Mouse (Mus musculus) ES-E14 (cell line): ENCODE results near the gene 4930595D18Rik. TPM values are rescaled to one million over a fixed set of nuclear protein-coding genes. Genes with fewer than 3 reads are reported as not detected.

ENCODE experiments used
- DNase-seq: peaks from one replicate; pipeline ENCODE4 v3.0.0-alpha.2; 2013; ENCODE audit warnings: low read depth, low spot score
- H3K27ac ChIP-seq: 2 replicates; pipeline ENCODE4 v1.5.1; 2012; ENCODE audit warnings: low read depth, mild to moderate bottlenecking, low read length, moderate library complexity, mixed read lengths; ENCODE audit not compliant: poor library complexity, insufficient read depth, severe bottlenecking
- H3K36me3 ChIP-seq: 2 replicates; pipeline ENCODE4 v1.6.1; 2012; ENCODE audit warnings: mild to moderate bottlenecking, low read length, moderate library complexity, mixed read lengths; ENCODE audit not compliant: control insufficient read depth, poor library complexity, insufficient read depth, severe bottlenecking
- H3K4me1 ChIP-seq, 2 experiments: fragments of 150-350 bp in 1 of 2; sonication (generic) in 1 of 2; 2 replicates each; pipeline ENCODE4 v1.6.1; 2012; ENCODE audit warnings: low read length in 2 of 2, mild to moderate bottlenecking in 1 of 2, mixed read lengths in 1 of 2; ENCODE audit not compliant: control insufficient read depth in 2 of 2, insufficient read depth in 2 of 2, poor library complexity in 1 of 2
- H3K4me3 ChIP-seq, 2 experiments: fragments of 150-350 bp in 1 of 2; sonication (generic) in 1 of 2; 2 replicates each; pipeline ENCODE4 v1.5.1; 2012; ENCODE audit warnings: low read length in 2 of 2, low read depth in 1 of 2, mild to moderate bottlenecking in 1 of 2, mixed read lengths in 1 of 2; ENCODE audit not compliant: insufficient read depth in 1 of 2, poor library complexity in 1 of 2, severe bottlenecking in 1 of 2
- H3K9ac ChIP-seq: 2 replicates; pipeline ENCODE4 v1.6.1; 2012; ENCODE audit warnings: low read depth, mild to moderate bottlenecking, low read length, mixed read lengths; ENCODE audit not compliant: poor library complexity, insufficient read depth, severe bottlenecking
- H3K9me3 ChIP-seq: fragments of 150-350 bp; sonication (generic); 2 replicates; pipeline ENCODE4 v1.6.1; 2012; ENCODE audit warnings: low read depth, mild to moderate bottlenecking, low read length; ENCODE audit not compliant: control insufficient read depth, insufficient read depth
- CHD2 ChIP-seq: IDR thresholded peaks from 2 replicates; pipeline ENCODE4 v1.6.1; 2014; ENCODE audit warnings: mild to moderate bottlenecking, low read depth, low read length, inconsistent platforms
- HCFC1 ChIP-seq: IDR thresholded peaks from 2 replicates; pipeline ENCODE4 v1.6.1; 2012; ENCODE audit warnings: low read length, inconsistent platforms, borderline replicate concordance; ENCODE audit not compliant: insufficient read depth
- MAFK ChIP-seq: IDR thresholded peaks from 2 replicates; pipeline ENCODE4 v1.6.1; 2014; ENCODE audit warnings: mild to moderate bottlenecking, low read depth, low read length, inconsistent platforms; ENCODE audit not compliant: insufficient read depth
- ZC3H11A ChIP-seq: IDR thresholded peaks from 2 replicates; pipeline ENCODE4 v1.6.1; 2012; ENCODE audit warnings: low read depth, mild to moderate bottlenecking, inconsistent platforms, low read length, borderline replicate concordance
- ZNF384 ChIP-seq: IDR thresholded peaks from 2 replicates; pipeline ENCODE4 v1.6.1; 2012; ENCODE audit warnings: low read depth, low read length, inconsistent platforms
- in situ Hi-C, 2 experiments: fragments of 600-800 bp; cut with MboI; formaldehyde crosslinking; loops; one replicate each; pipeline ENCODE4 v1.15.1; 2025; ENCODE audit warnings: low sequenced_read_pairs in 2 of 2, inconsistent platforms in 1 of 2; ENCODE audit not compliant: unreplicated experiment in 2 of 2
- total RNA-seq: library from RNA; depleted of rRNA; stranded (reverse); fragments of 300-350 nt; gene quantifications from 2 replicates; pipeline ENCODE4 v1.2.3, GENCODE M21; 2012

The 4930595D18Rik gene
- total RNA-seq, 1 experiment = not detected

DNA sequence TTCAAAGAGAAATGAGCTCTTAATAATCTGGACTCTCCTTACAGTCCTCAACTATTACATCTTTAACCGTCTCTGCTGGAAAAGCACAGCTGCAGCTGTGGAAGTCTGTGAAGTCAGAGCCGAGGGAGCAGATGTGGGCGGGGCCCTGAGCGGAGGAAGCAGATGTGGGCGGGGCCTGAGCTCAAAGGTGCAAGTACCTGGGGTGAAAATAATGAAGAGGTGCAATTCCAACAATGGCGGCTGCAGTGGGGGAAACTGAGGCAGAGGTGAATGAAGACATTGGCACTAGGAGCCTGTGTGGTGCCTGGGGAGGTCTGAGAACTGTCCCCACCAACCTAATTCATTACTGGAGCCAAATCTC is 34.1 kb downstream of the 4930595D18Rik start:
- H3K4me3 ChIP-seq = no peak overlapping the region
- no peak for DNase-seq
- H3K4me1 ChIP-seq = peaks cover 0 to 11% of the 10 kb centered on the region in 2 experiments; a peak in 1 of 4 replicates
- no peak overlapping the region for H3K27ac ChIP-seq
- no peaks in the 10 kb centered on the region for H3K36me3 ChIP-seq
- no peak for TF ChIP-seq ZNF384
- no peak for TF ChIP-seq HCFC1
- TF ChIP-seq ZC3H11A = no peak
- TF ChIP-seq MAFK = no peak
- no peak for TF ChIP-seq CHD2
- in situ Hi-C loops = no loop called here
- H3K9ac ChIP-seq = no peak overlapping the region
- H3K9me3 ChIP-seq = no peaks in the 10 kb centered on the region

- peaks cover 0 to 16% of the 10 kb centered on the region in 2 experiments; a peak in 2 of 4 replicates for H3K4me1 ChIP-seq
- TF ChIP-seq MAFK = no peak
- TF ChIP-seq ZNF384 = no peak
- TF ChIP-seq ZC3H11A = no peak
- TF ChIP-seq HCFC1 = no peak
- no peak for TF ChIP-seq CHD2
- no peak for DNase-seq
- H3K27ac ChIP-seq = no peak overlapping the region; the same call in 1 of the 2 replicates
- in situ Hi-C loops = no loop called here
- no peaks in the 10 kb centered on the region for H3K9me3 ChIP-seq
- H3K36me3 ChIP-seq = no peaks in the 10 kb centered on the region
- H3K9ac ChIP-seq = no peak overlapping the region
- no peak overlapping the region for H3K4me3 ChIP-seq
Measured at GRCm38 (mm10) chr12:111149495-111150235, 34.6 kb downstream of the 4930595D18Rik start.

- no peak for DNase-seq
- no peak overlapping the region for H3K4me3 ChIP-seq
- H3K27ac ChIP-seq = no peak overlapping the region
- no peaks in the 10 kb centered on the region for H3K36me3 ChIP-seq
- peaks cover 3 to 25% of the 10 kb centered on the region in 2 experiments; a peak in 3 of 4 replicates for H3K4me1 ChIP-seq
- in situ Hi-C loops = no loop called here
- no peaks in the 10 kb centered on the region for H3K9me3 ChIP-seq
- TF ChIP-seq ZC3H11A (no peak), HCFC1 (no peak), MAFK (no peak), CHD2 (no peak), ZNF384 (no peak)
- no peak overlapping the region; the same call in 1 of the 2 replicates for H3K9ac ChIP-seq
Measured at GRCm38 (mm10) chr12:111145269-111145668, 39.0 kb downstream of the 4930595D18Rik start.

- H3K27ac ChIP-seq = no peak overlapping the region
- no peak overlapping the region for H3K4me3 ChIP-seq
- H3K4me1 ChIP-seq = peaks cover 3 to 23% of the 10 kb centered on the region in 2 experiments; a peak in 3 of 4 replicates
- no peaks in the 10 kb centered on the region for H3K36me3 ChIP-seq
- H3K9me3 ChIP-seq = no peaks in the 10 kb centered on the region
- TF ChIP-seq ZC3H11A (no peak), MAFK (no peak), CHD2 (no peak), HCFC1 (no peak), ZNF384 (no peak)
- no peak overlapping the region for H3K9ac ChIP-seq
- DNase-seq = no peak
- in situ Hi-C loops = no loop called here
Measured at GRCm38 (mm10) chr12:111144598-111144997, 39.7 kb downstream of the 4930595D18Rik start.
